Mouse (Mus musculus): Measurements from ENCODE around the gene Fbxl17.

Gene Fbxl17

DNA sequence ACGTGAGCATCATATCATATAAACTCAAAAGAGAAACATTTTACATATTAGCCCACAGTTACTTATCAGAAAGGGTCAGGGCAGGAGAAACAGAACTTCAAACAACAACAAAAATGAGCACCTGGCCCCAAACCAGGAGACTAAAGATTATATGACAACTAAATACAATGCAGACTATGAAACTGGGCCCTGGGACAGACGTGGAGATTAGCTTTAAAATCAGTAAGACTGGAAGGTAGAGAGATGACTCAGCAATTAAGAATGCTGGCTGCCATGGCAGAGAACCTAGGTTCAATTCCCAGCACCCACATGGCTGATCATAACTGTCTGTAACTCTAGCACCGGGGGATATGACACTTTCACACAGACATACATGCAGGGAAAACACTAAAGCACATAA, 413.3 kb downstream of the Fbxl17 start:
- DNase-seq, result no peak

DNA sequence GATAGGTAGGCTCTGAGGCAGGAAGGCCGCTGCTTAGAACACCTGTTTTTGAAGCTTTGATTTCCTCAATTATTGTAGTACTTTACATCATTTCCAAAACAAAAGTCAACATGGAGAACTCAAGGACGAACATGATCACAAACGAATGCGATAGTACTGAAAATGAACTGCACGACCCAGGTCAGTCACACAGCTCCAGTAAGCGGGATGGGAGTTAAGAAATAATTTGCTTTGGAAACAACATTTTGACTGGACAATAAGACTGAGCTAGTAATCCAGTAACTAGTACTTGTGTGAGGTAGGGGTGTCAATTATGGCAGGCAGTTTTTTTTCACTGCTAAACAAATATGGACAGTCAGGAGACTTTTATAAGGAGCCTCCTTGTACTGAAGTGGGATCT, 414.6 kb downstream of the Fbxl17 start:
- DNase-seq, result no peak

DNA sequence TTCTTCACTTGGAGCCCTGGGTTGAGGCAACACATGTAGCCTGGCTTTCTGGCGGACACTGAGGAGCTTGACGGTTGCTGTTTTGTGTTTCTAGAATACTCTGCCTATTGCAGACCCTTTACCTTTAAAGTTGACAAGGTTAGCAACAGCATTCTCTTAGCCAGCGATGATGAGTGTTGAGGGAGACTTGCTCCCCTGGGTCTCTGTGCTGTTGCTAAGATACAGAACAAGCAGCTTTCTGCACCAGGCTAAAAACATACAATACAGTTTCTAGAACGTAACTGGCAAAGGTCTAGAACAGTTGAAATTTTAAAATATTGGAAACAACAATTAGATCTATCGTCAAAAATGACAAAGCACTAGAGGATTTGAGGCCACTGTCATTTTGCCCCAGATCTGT, 420.7 kb downstream of the Fbxl17 start:
- DNase-seq, result no peak

DNA sequence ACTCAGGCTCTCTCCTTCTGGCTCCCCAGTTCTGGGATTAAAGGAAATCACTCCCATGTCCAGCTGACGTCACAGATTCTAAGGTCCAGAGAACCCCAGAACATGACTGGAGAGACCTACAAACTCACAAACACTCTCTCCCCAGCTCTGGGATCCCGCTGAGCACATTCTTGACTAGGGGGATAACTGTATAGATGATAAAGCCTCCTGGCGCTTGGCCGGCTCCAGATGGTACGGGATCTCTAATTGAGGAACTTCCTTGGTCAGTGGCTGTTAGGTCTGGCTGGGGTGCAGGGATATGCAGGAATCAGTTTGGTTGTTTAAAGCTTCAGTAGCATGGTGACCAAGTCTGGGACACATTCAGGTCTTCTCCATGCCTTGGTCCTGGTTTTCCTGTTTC, 422.3 kb downstream of the Fbxl17 start:
- DNase-seq, result no peak

DNA sequence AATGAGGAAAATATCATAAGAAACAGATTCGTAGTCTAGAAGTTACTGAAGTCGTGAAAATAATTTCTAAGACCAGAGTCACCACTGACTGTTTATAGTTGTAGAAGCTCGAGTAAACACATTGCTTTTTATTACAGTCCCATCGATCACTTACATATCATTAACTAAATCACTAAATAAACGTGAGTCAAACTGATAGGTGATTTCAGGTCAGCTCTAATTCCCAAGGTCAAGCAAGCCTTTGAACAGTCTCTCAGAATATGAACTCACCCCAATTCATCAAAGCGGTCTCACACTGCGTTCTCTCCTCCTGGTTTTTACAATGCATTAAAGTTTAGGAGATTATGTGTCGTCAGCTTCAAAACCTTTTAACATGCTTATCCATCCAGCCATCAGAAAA, 423.2 kb downstream of the Fbxl17 start:
- no peak for DNase-seq

DNA sequence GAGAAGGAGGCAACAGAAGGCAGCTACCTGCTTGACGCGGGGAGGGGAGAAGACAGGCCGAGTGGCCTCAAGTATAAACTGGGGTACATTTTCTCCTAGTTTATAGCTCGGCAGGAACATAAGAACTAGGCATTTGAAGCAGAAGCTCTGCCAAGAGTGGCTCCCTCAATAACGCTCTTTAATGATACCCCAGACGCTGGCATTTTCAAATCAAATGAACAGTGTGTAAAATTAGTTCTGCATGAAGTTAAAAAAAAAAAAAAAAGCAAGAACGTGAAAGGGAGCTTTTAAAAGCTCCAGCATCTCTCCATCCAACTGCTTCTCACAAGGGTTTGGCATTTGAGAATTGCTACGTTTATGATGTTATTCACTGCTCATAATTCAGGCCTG, 423.8 kb downstream of the Fbxl17 start:
- no peak for DNase-seq

DNA sequence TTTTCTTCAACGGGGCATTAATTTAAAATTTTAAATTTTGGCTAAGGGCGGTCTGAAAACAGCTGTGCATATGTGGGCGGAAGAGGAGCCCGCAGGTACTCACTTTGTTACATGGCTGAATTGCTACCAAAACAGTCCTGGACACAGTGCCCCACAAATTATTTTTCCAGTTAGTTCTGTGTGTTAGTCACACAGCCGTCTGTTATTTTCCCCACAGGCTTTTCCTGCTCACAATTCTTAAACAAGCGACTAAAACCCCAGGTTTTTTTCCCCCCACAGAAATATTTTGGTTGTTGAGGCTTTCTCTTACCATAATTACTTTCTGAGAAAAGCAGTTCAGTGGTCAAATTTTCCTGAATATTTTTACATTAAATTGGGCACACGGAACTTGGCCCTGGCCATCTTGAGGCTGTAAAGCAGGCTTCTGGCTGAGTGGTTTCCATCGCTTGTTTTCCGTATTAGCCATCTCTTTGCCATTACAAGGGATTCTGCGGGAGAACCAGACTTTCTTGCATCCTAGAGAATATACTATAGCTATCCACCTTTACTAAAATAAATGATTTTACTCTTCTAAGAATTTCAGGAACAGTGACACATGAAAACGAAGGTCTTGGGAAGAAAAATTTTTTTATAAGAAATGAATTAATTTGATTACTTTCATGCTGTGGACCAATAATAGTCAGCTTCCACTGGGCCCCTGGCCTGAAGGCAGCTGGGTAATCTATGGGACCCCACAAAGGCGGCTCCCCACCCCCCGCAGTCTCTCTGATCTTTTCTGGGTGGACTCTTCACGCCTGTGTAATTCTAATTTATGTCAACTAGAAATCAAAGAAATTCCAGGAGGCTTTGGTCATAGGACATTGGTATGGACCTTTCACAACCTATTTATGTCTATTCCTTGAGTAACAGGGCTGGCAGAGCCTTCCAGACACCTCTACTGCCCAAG, 424.5 kb downstream of the Fbxl17 start:
- DNase-seq, result no peak

DNA sequence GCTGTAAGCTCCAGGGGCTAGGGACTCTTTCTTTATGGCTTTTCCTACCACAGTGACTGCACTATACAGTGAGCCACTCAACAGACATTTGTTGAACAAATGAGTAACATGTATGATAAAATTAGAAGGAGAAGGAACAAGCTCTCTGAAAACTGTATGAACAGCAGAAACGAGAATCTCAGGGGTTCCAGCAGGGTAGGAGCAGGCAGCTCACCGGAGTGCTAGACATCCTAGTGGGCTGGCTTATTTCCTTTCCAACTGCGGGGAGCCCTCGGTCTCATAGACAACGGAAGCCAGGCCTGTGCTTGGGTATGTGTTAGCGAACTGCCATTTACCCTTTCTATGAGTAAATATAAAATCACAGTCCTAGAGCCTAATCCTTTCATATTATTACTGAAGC, 426.5 kb downstream of the Fbxl17 start:
- no peak for DNase-seq

DNA sequence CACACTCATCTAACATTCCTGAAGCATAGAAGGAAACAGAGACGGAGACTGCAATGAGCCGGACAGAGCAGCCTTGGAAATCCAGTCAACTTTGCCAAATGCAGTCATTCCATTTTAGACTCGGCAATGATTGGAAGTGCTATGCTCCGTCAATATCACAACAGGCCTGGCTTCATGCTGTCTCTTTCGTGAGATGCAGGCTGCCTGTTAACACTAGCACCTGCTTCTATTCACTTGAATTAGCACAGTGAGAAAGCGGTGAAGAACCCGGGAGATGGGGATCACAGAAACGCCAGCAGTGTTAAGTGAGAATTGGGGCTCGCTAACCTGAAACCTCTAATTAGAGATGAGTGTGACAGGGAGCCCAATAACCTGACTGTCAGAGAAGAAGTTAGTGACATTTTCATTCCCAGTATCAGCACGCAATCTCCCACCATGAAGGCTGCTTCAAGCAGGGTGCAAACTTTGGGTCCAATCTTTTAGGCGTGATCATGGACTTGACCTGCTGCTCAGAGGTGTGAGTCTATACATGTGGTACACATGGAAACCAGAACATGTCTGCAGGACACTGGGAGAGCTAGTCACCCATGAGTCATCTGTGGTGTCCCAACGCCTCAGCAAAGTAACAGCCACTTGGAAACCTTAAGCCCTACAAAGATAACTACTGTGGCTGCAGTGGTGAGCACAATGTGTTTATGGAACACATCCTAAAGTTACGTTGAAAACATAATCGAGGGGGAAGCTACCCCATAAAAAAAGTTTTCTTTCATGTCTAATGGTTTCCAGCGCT, 428.5 kb downstream of the Fbxl17 start:
- no peak for DNase-seq

DNA sequence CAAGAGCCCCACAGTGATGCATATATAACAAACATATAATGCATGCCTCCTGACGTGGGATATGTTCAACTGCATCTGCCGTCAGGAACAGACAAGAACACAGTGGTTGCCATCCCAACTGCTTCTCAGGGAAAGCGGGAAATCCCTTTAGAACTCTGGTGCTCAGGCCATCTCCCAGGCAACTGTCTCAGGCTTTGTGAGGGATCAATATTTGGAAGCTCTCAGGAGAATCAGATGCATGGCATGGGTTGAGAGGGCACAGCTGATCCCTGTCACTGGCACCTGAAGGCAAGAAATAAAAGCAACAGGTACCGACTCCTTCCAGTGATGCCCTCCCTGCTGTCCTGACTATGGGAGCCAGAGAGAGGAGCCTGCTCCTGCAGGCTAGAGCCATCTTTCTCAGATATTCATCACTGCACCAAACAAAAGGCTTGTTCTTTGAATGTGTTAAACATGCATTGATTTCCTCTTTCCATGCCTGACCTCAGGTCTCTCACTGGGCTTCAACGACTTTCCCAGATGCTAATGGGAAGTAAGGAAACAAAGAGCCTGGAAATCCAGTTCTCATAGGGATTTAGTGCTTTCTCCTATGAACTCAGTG, 429.6 kb downstream of the Fbxl17 start:
- no peak for DNase-seq

DNA sequence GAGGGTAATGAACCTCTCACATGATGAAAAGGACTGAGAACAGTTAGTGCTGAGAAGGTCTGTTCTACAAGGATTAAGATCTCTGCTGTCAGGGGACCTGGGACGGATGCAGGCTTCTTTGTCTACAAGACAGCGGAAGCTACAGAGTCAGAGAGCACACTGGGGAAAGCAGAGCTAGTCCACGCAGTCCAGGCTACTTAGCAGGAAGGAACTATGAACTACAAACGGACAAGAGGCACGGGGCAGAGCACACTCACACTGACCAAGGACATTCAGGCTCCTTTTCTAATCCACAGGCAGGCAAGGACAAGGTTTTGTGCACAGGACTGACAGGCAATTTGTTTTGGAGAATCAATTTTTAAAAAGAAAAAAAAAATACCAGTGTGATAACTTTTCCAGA, 437.0 kb downstream of the Fbxl17 start:
- DNase-seq, result no peak

DNA sequence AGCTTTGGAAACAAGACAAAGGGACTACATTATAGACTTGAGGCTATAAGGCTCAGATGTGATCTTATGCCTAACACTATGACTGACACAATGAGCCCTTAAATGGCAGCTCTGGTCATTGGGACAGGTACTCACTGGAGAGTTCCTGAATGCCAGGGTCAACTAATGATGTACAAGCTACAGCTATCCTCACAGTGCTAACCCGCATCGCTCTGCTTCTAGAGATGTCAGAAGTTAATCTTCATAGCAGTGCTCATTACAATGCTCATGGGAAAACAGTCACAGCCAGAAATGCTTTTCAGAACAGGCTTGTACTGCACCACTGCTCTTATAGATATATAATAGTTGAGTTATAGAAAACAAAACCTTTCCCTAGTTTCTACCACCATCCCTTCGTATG, 438.0 kb downstream of the Fbxl17 start:
- no peak for DNase-seq

DNA sequence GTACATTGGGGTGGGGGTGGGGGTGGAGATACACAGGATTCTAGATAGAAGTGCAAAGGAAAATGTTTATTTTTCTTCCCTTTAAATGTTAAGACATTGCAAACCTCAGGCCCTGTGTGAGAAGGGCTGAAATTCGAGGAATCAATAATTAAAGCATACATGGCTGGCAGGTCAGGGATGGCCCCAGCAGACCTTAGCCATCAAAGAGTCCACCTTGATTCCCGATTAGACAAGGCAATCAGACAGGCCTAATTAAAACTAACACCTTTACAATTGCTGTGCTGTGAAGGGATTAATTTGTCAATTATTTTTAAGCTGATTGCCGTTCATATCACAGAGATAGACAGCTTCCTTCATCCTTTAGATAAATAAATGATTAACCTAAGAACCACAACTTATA, 439.0 kb downstream of the Fbxl17 start:
- no peak for DNase-seq

DNA sequence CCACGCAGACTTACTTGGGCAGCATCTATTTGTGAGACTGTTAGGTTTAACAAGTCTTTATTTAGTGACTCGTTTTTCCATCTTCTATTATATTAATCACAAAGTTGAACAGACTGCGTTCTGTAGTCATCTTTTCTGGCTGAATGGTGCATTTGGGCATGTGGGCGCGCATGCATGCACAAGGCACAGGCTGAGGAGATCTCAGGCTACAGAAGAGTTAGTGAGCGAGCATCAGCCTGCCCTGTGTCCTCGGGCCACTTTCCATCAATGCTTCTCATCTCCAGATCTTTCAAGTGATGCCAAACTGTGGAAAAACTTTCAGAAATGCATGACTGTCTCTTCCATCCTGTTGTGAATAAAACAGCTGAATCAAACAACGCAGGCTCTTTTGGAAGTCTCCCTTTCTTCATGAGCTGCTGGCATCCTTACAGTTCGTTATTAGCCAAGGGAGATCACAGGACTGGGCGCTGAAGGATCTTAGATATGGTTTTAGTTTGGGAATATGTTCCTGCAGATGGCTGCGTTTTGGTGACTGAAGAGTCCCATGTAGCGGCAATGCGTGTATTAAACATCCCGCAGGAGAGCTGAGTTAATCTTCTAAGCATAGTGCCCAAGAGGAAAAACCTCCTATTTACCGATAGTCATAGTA, 442.0 kb downstream of the Fbxl17 start:
- DNase-seq, result no peak

DNA sequence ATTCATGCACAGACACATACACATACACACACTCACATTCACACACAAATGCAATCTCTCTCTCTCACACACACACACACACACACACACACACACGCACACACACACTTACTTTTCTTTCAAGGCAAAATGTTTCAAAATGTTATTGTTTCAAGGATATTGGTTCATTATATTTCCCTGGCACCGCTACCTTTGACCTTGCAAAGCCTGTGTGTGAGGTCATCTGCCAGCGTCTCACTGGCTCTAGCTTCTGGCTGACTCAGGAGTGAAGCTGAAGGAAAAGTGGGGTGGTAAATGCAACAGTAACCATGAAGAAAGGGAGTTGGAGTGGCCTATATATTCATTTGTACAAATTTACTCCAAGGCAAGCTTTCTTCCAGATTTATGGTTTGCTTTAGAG, 442.8 kb downstream of the Fbxl17 start:
- no peak for DNase-seq

DNA sequence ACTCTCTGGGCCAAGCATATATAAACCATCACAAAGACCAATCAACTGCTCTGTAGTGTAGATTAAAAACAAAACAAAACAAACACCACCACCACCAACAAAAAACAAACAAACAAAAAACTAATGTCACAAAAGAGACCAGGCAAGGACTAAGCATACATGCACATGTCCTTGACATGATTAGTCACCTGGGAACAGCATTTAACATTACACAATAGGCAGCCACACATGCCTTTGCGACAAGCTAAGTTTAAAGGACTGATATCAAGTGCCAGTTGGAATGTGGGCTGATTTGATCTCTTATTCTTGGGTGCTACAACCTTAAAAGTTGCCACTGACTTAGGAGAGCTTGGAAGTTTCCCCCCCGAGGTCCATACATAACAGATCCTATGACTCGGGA, 446.5 kb downstream of the Fbxl17 start:
- no peak for DNase-seq

DNA sequence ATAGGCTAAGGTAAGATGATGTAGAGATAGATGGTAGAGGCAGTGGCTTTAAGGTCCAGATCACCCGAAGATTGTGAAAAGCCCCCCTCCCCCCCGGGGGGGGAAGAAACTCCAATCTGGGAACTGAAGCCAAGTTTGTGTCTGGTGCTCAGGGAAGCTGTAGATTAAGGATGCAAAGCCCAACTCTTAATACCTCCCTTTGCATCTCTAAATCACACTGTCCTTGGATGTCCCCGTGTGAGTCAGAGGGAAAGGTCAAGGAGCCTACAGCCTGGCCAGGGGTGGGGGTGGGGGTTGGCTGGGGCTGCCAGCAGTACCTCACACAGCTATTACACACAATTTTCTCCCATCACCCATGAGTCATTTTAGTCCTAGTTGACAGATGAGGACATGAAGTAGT, 453.4 kb downstream of the Fbxl17 start:
- no peak for DNase-seq

DNA sequence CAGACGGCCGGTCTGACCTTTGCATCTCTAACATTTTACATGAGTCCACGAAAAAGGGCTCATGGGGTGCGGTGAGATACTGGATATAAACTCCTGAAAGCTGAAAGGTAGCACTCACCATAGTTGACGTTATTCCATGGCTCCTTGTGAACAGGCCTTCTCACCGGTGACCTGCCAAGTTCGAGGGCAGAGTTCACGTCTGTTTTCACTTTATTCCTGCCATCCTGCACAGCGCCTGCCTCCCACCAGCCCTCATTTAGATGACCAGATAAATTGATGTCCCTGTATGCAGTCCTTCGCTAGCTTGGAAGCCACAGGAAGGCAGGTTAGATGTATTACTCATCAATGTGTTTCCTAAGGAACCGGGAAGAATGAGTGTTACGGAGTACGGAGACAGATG, 454.5 kb downstream of the Fbxl17 start:
- no peak for DNase-seq

DNA sequence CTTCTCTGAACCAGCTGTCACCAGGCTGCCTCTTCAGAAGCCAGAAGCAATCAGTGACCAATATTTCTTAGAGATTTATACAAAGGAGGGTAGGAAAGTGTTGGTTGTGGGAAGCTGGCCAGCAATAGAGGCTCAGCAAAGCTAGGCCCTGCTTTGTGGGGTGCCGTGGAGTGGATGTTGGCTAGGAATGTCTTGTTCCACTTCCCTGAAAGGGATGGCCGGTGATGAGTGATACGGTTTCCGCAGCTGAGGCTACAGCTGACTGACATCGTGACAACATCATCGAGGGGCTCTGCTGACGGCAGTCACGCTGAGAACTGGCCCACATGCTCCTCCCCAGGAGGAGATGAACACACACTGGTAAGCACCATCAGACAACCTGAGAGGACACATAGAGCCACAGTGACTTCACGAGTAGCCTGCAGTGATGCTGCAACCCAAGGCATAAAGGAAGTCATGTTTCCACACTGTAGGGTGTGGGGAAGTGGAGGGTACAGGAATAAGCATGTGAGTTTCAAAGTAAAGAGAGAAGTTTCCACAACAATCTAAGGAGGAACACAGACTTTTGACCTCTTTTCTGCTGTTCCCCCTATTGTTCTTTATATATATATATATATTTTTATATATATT, 456.7 kb downstream of the Fbxl17 start:
- DNase-seq, result no peak

DNA sequence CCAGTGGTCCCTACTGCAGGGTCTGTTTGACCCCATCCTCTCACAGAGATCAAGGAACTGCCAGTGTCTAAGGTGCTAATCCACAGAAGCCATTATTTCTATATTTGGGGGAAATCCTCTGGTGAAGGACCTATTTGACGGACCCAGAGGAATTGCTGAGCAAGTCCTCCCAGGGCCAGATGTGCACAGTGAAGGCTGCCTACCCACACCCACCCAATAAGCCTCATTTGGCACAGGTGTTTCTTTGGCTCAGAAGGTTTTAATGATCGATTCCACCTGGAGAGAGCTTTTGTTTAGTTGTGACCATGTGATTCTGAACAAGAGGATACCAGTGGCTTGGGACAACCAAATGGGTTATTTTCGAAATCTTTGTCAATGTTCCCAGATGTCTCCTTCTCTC, 462.3 kb downstream of the Fbxl17 start:
- no peak for DNase-seq

DNA sequence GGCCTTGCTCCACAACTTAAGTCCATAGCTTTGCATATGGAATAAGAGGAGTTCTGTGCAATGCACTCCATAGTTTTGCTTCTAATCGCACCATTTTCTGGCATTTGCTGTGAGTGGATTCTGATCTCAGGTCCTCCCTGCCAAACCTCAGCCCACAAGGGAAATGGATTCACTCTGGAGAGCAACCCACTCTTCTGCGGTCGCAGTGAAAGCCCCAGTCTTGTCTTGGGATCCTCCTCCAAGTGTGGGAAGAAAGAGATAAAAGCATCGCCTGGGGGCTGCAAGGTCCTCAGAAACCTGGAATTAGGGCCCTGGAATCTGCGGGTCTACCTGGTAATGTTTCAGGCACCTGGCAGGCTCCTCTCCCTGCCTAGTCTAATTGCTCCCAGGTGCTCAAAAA, 466.7 kb downstream of the Fbxl17 start:
- no peak for DNase-seq

DNA sequence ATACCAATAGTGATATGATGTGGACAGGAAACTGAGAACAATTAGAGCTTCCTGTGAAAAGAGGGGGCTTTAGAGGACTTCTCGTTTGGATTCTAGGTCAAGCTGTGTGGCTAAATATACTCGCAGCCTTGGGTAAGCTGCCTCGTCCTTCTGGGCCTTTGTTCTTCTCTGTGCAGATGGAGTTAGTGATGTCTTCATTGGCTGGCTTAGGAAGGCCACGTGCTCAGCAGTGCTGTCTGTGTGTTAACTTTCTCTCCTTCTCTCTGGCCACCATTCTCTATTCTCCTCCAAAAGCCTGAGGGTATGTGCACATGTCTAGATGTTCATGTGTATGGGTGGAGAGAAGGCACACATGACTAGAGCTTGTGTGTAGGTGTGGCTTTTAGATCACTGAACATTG, 470.7 kb downstream of the Fbxl17 start:
- no peak for DNase-seq

DNA sequence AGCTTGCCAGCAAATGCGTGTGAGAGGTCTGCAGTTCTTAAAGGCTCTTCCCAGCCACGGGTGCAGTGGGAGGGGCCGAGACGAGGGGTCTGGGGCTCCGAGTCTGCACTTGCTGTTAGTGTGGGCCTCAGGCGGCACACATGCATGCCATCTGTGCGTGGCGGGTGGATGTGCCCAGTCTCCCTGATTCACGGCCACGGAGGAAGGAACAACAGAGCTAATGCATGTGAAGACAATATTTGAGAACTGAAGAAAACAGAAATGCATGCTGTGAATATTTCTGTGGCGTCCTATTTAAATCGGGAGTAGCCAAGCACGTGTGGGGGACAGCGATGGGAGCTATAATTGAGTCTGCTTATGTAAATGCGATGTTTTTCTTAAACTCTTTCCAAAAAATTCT, 474.6 kb downstream of the Fbxl17 start:
- DNase-seq, result no peak

All from thymus, postnatal 25 days (tissue).